Mouse (Mus musculus): ENCODE results near the gene Grk5. TPM values are rescaled to one million over a fixed set of nuclear protein-coding genes. Genes with fewer than 3 reads are reported as not detected.

Grk5 gene
- polyA plus RNA-seq, 1 experiment from 2014 or later, result 1.9 TPM

- Histone ChIP-seq H3K9ac (ENCODE audit: low read depth, low read length) (peak overlapping the region; percentile 84), H3K27ac (ENCODE audit: low read depth, low read length) (no peak overlapping the region), H3K9me3 (ENCODE audit: control insufficient read depth, low read length) (no peaks in the 10 kb centered on the region), H3K4me3 (ENCODE audit: low read length) (peak overlapping the region; percentile 76), H3K36me3 (ENCODE audit: control insufficient read depth, insufficient read depth, low read length) (no peaks in the 10 kb centered on the region), H3K4me1 (ENCODE audit: control insufficient read depth, insufficient read depth, low read depth, low read length) (peaks cover 10% of the 10 kb centered on the region), H3K4me2 (ENCODE audit: low read length) (peak overlapping the region; percentile 85), H3K27me3 (replicated peaks; ENCODE audit: control insufficient read depth, insufficient read depth, low read length) (no peaks in the 10 kb centered on the region)
- no peak for ATAC-seq
- WGBS, result 26% methylated on average over 4 of the region's 4 CpGs
Observed at GRCm38 (mm10) chr19:61141299-61141698, 251.8 kb downstream of the Grk5 start.

Other genes starting within 250 kb of the Grk5 start
- gene Nanos1, start 133.8 kb upstream of the Grk5 start, polyA plus RNA-seq (2015; fragmentation: Nextera tagmentation; extraction: Ambion mirVana), result 16.1 and 16.5 TPM in 2 replicates
- 102 and 103 TPM in 2 replicates for gene Eif3a, start 99.1 kb upstream of the Grk5 start, polyA plus RNA-seq (2015; fragmentation: Nextera tagmentation; extraction: Ambion mirVana)
- 42.4 and 46.8 TPM in 2 replicates for gene Fam45a, start 78.2 kb upstream of the Grk5 start, polyA plus RNA-seq (2015; fragmentation: Nextera tagmentation; extraction: Ambion mirVana)
- gene Sfxn4, start 28.3 kb upstream of the Grk5 start, polyA plus RNA-seq (2015; fragmentation: Nextera tagmentation; extraction: Ambion mirVana), result 13.4 and 13.6 TPM in 2 replicates
- 121 and 133 TPM in 2 replicates for gene Prdx3, start 15.2 kb upstream of the Grk5 start, polyA plus RNA-seq (2015; fragmentation: Nextera tagmentation; extraction: Ambion mirVana)

Data from hindbrain, embryonic 16.5 days (tissue).